12 mouse cellular contexts compared by ENCODE assay signal in genomic region chr17:45754186-45754862, GRCm38 (mm10). TPM values are rescaled to one million over a fixed set of nuclear protein-coding genes. Genes with fewer than 3 reads are reported as not detected.
DNase-seq lines count a peak whose midpoint lies in the region; ATAC-seq lines count a peak whose summit lies in the region.
"Had no signal": no experiment of that assay in that cellular context is flagged by ENCODE, and none has a peak within 500 bp of the region (broad histone marks: within the 10 kb centered on the region; RNA-seq: fewer than 3 reads in every experiment).

No protein-coding gene starts in this region.

- H3K4me1 ChIP-seq in heart, embryonic 12.5 days (replicated peaks): 0 out of 2 replicates have a peak, but pooled peaks cover 2% of the 10 kb centered on the region
- peaks cover 54% of the 10 kb centered on the region for H3K4me1 ChIP-seq in embryonic facial prominence, embryonic 10.5 days

- H3K27ac ChIP-seq in heart, embryonic 12.5 days (ENCODE audit: poor library complexity, severe bottlenecking): no peak overlapping the region
- peak overlapping the region; percentile 63 for H3K27ac ChIP-seq in embryonic facial prominence, embryonic 10.5 days (replicated peaks)

- peaks cover 16% of the 10 kb centered on the region; the same call in 1 of the 2 replicates for H3K27me3 ChIP-seq in heart, embryonic 12.5 days (replicated peaks)
- H3K27me3 ChIP-seq in embryonic facial prominence, embryonic 10.5 days (replicated peaks; ENCODE audit: low read depth, poor library complexity, severe bottlenecking): no peaks in the 10 kb centered on the region; the same call in 1 of the 2 replicates

- no peak overlapping the region for H3K4me2 ChIP-seq in heart, embryonic 12.5 days

- no peaks in the 10 kb centered on the region for H3K9me3 ChIP-seq in heart, embryonic 12.5 days (replicated peaks)
- no peaks in the 10 kb centered on the region for H3K9me3 ChIP-seq in embryonic facial prominence, embryonic 10.5 days

- no peaks in the 10 kb centered on the region for H3K36me3 ChIP-seq in heart, embryonic 12.5 days
- H3K36me3 ChIP-seq in embryonic facial prominence, embryonic 10.5 days (replicated peaks): no peaks in the 10 kb centered on the region

- no peak for ATAC-seq in heart, embryonic 12.5 days (ENCODE audit: insufficient number of reproducible peaks, low FRiP score)
- no peak for ATAC-seq in megakaryocyte, adult 5-6 weeks (ENCODE audit: poor library complexity, severe bottlenecking)

- WGBS in heart, embryonic 12.5 days: 74% methylated on average over 13 of the region's 13 CpGs
- 79% methylated on average over 13 of the region's 13 CpGs for WGBS in embryonic facial prominence, embryonic 10.5 days

- DNase-seq in heart, adult 11 months: peak; percentile 89
- no peak for DNase-seq in embryonic facial prominence, embryonic 10.5 days (ENCODE audit: low spot score)
- DNase-seq in layer of hippocampus, postnatal 14 days (ENCODE audit: low spot score in 2 of 2): peak; percentile 88 to 95
- peak; percentile 75 for DNase-seq in right cerebral cortex, adult 18-20 months
- no peak for DNase-seq in ovary, adult 18-20 months (ENCODE audit: low spot score)
- DNase-seq in thymus, postnatal 4 days: no peak

- no peak overlapping the region for H3K9ac ChIP-seq in heart, embryonic 12.5 days

- H3K4me3 ChIP-seq in heart, embryonic 12.5 days: no peak overlapping the region
- H3K4me3 ChIP-seq in embryonic facial prominence, embryonic 10.5 days: no peak overlapping the region

RNA-seq across cellular contexts. Expression of gene 1600014C23Rik, which starts 20.7 kb away (rescaled TPM):
- 0.61 TPM in 1 of 2 replicates, not detected in the other for polyA plus RNA-seq in heart, embryonic 12.5 days (2016; fragmentation: Nextera tagmentation; extraction: Ambion mirVana)
- polyA plus RNA-seq in embryonic facial prominence, embryonic 10.5 days (2016; fragmentation: Nextera tagmentation; extraction: Ambion mirVana): not detected in 2 replicates
- not detected for total RNA-seq in layer of hippocampus, postnatal 14 days (2021)
- total RNA-seq in megakaryocyte, adult 5-6 weeks (2015): not detected in 2 replicates
- total RNA-seq in megakaryocyte, adult 5-6 weeks (2017): not detected in 2 replicates
- total RNA-seq: neutrophil, adult 5-6 weeks had no signal
- polyA plus RNA-seq: embryonic facial prominence, embryonic 14.5 days; lung, embryonic 16.5 days; stomach, embryonic 16.5 days had no signal

Comparison
In these comparisons a context has a peak if more than half of its experiments do, and no peak if none do; other contexts are left out.
1. DNase-seq: peak in heart, adult 11 months (single experiment), layer of hippocampus, postnatal 14 days (2 of 2) and right cerebral cortex, adult 18-20 months (single experiment); none in embryonic facial prominence, embryonic 10.5 days (single experiment), ovary, adult 18-20 months (single experiment) and thymus, postnatal 4 days (single experiment).